Mouse (Mus musculus) liver, adult 2 months (tissue): ENCODE measurements around the gene Lrrc7. TPM values are rescaled to one million over a fixed set of nuclear protein-coding genes. Genes with fewer than 3 reads are reported as not detected.

ENCODE experiments used
- DNase-seq: peaks from one replicate; pipeline ENCODE4 v3.0.0-alpha.2; 2011; ENCODE audit warnings: low read depth, low spot score; ENCODE audit errors: extremely low read depth
- H3K27ac ChIP-seq: fragments of 200-500 bp; replicated peaks from 2 replicates; pipeline ENCODE4 v1.5.1; 2012; ENCODE audit warnings: low read depth, mild to moderate bottlenecking, control low read depth, inconsistent platforms, low read length; ENCODE audit not compliant: insufficient read depth
- H3K27me3 ChIP-seq: fragments of 200-500 bp; 2 replicates; pipeline ENCODE4 v1.6.1; 2012; ENCODE audit warnings: mild to moderate bottlenecking, moderate library complexity, low read length, inconsistent platforms; ENCODE audit not compliant: control insufficient read depth, insufficient read depth
- H3K36me3 ChIP-seq: fragments of 200-500 bp; 2 replicates; pipeline ENCODE4 v1.6.1; 2012; ENCODE audit warnings: low read length, inconsistent platforms; ENCODE audit not compliant: control insufficient read depth, insufficient read depth
- H3K4me1 ChIP-seq: fragments of 200-500 bp; 2 replicates; pipeline ENCODE4 v1.6.1; 2011; ENCODE audit warnings: low read length; ENCODE audit not compliant: control insufficient read depth, insufficient read depth
- H3K4me3 ChIP-seq: fragments of 200-500 bp; 2 replicates; pipeline ENCODE4 v1.5.1; 2011; ENCODE audit warnings: low read depth, mild to moderate bottlenecking, control low read depth, low read length, moderate library complexity; ENCODE audit not compliant: insufficient read depth
- H3K79me2 ChIP-seq: fragments of 200-500 bp; 2 replicates; pipeline ENCODE4 v1.6.1; 2012; ENCODE audit warnings: inconsistent platforms, mild to moderate bottlenecking, low read length, moderate library complexity; ENCODE audit not compliant: control insufficient read depth, insufficient read depth
- H3K9ac ChIP-seq: fragments of 200-500 bp; 2 replicates; pipeline ENCODE4 v1.6.1; 2012; ENCODE audit warnings: low read depth, mild to moderate bottlenecking, control low read depth, inconsistent platforms, low read length
- CTCF ChIP-seq: fragments of 200-500 bp; IDR thresholded peaks from 2 replicates; pipeline ENCODE4 v1.5.1; 2011; ENCODE audit warnings: low read depth, low read length, control low read depth
- POLR2A ChIP-seq: fragments of 200-500 bp; IDR thresholded peaks from 2 replicates; pipeline ENCODE4 v1.6.1; 2011; ENCODE audit warnings: low read length, control low read depth; ENCODE audit not compliant: insufficient read depth; ENCODE audit errors: extremely low read depth
- WGBS: fragments of 180-500 bp; shearing (Covaris S2); methylation state at CpG from one replicate; pipeline ENCODE4 v1.1.7; 2018; 5-methylcytosine and 5-hydroxymethylcytosine counted together
- polyA plus RNA-seq: library from polyadenylated mRNA; depleted of rRNA; stranded (reverse); fragments of >200 nt; gene quantifications from 2 replicates; pipeline ENCODE4 v1.2.3, GENCODE M21; 2012
- total RNA-seq: library from RNA; depleted of rRNA; stranded (reverse); fragments of >200 nt; gene quantifications from 2 replicates; pipeline ENCODE4 v1.2.3, GENCODE M21; 2014

Gene Lrrc7
- total and polyA plus RNA-seq, 2 experiments: not detected

GRCm38 (mm10) chr3:158559691-158560650, 2.0 kb downstream of the Lrrc7 start:
- Histone ChIP-seq H3K79me2 (no peaks in the 10 kb centered on the region), H3K36me3 (no peaks in the 10 kb centered on the region), H3K9ac (no peak overlapping the region), H3K27ac (no peak overlapping the region), H3K4me3 (no peak overlapping the region), H3K4me1 (no peaks in the 10 kb centered on the region; the same call in 1 of the 2 replicates), H3K27me3 (peaks cover 9% of the 10 kb centered on the region; the same call in 1 of the 2 replicates)
- WGBS: 6% methylated on average over 18 of the region's 18 CpGs
- no peak for TF ChIP-seq POLR2A
- TF ChIP-seq CTCF: no peak
- no peak for DNase-seq

DNA sequence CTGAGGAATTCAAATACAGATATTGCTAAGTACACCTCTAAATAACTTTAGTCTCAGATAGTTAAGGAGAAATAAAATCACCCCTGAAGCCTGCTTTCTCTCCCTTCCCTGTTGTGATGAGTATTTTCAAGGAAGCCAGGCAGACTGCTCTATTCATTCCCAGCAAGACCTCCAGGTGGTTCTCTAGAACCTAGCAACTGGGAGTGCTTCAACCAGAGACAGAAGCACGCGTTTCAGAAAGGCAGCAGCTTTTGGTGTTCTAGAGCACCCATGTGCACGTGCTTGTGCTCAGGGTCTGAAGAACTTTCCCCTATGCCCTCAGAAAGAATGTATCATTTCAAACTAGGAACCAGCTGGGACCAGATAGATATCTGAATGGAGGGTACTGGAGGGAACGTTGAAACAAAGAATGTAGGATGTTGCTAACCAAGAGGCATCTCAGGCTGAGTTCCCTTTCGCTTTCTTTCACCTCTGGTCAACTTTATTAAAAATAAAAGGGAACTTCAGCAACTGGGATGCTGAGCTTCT, 2.8 kb downstream of the Lrrc7 start:
- WGBS: 14% methylated on average over 5 of the region's 5 CpGs
- no peak overlapping the region for H3K4me3 ChIP-seq
- TF ChIP-seq POLR2A (no peak), CTCF (no peak)
- no peaks in the 10 kb centered on the region for H3K79me2 ChIP-seq
- no peaks in the 10 kb centered on the region; the same call in 1 of the 2 replicates for H3K4me1 ChIP-seq
- no peak overlapping the region for H3K9ac ChIP-seq
- H3K27ac ChIP-seq: no peak overlapping the region
- no peaks in the 10 kb centered on the region for H3K36me3 ChIP-seq
- DNase-seq: no peak
- peaks cover 9% of the 10 kb centered on the region; the same call in 1 of the 2 replicates for H3K27me3 ChIP-seq

DNA sequence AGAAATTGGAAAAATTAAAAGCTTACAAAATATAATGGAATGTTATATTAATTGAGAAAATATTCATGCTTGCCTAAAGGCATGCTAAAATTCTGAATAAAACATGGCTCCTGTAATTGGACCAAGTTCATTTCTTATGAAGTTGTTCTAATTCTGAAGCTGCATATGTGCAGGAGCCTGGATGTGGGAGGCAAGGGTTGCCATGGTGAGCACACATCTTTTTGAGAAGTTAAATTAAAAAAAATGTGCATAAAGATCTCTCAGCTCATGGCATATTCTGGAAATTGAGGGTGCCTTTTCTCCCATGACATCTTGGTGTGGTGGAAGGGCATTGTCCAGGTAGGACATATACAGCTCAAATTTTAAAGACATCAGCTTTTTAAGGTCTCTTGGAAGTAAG, 3.4 kb downstream of the Lrrc7 start:
- Histone ChIP-seq H3K4me1 (no peaks in the 10 kb centered on the region; the same call in 1 of the 2 replicates), H3K27ac (no peak overlapping the region), H3K36me3 (no peaks in the 10 kb centered on the region), H3K4me3 (no peak overlapping the region), H3K9ac (no peak overlapping the region), H3K79me2 (no peaks in the 10 kb centered on the region), H3K27me3 (peaks cover 9% of the 10 kb centered on the region; the same call in 1 of the 2 replicates)
- DNase-seq: no peak
- no peak for TF ChIP-seq POLR2A
- no peak for TF ChIP-seq CTCF

DNA sequence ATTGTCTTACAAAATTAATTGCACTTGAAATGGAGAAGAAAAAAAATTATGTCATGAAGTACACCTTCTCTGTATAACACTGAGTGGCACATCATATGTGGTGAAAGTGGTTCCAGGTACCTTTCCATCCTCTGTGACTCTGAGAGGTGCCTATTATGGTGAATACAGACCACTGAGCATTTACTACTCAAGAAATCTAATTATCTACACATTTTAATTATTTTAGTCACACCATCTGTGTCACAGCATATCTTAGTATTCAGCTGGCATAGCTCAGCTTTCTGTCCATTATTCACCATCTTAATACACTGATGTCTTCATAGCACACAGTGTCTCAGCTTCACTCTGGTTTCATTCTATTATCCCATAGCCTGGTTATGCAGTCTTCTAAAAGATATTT, 7.7 kb downstream of the Lrrc7 start:
- H3K4me1 ChIP-seq: no peaks in the 10 kb centered on the region
- H3K79me2 ChIP-seq: no peaks in the 10 kb centered on the region
- no peak overlapping the region for H3K9ac ChIP-seq
- no peak overlapping the region for H3K27ac ChIP-seq
- H3K4me3 ChIP-seq: no peak overlapping the region
- no peaks in the 10 kb centered on the region for H3K36me3 ChIP-seq
- H3K27me3 ChIP-seq: no peaks in the 10 kb centered on the region
- no peak for DNase-seq
- no peak for TF ChIP-seq CTCF
- no peak for TF ChIP-seq POLR2A

DNA sequence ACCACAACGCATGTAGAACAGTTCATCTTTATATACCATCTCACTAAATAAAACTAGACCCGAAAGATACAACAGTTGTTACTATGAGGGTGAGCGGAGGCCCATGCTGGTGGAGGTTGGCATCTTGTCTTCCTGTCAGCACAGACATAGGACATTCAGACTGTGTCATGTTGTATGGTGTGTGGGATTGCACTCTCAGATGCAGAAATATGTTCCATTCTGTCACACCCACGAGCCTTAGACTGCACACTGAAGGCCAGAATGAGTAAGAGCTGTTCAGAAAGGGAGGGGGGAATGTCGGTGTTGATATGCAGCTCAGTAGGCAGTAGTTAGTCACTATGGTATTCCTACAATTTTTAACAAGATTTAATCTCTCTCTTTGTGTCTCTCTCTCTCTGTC, 9.9 kb downstream of the Lrrc7 start:
- Histone ChIP-seq H3K4me3 (no peak overlapping the region), H3K27ac (no peak overlapping the region), H3K36me3 (no peaks in the 10 kb centered on the region), H3K79me2 (no peaks in the 10 kb centered on the region), H3K4me1 (no peaks in the 10 kb centered on the region), H3K27me3 (no peaks in the 10 kb centered on the region), H3K9ac (no peak overlapping the region)
- DNase-seq: no peak
- 64% methylated on average over 5 of the region's 5 CpGs for WGBS
- TF ChIP-seq CTCF: no peak
- TF ChIP-seq POLR2A: no peak

DNA sequence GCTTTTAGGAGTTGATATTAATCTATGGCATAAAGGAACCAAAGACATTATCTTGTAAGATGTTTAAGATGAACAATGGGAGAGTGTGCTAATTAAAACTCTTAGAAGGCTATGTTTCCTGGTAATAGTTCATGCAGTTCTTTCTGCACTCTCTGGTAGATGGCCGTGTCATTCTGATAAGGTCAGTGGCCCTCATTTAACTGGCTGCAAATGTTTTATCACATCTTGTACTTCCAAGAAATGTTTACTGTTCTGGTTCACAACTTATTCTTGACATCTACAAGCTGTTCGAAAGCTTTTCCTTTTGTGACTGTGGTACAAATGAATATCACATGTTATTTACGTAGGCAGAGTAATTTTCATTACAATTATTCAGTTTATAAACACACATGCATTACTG, 18.5 kb downstream of the Lrrc7 start:
- DNase-seq: peak; percentile 14
- H3K27me3 ChIP-seq: no peaks in the 10 kb centered on the region
- H3K36me3 ChIP-seq: no peaks in the 10 kb centered on the region
- TF ChIP-seq POLR2A (no peak), CTCF (no peak)
- H3K4me3 ChIP-seq: no peak overlapping the region
- H3K79me2 ChIP-seq: no peaks in the 10 kb centered on the region
- H3K4me1 ChIP-seq: no peaks in the 10 kb centered on the region
- no peak overlapping the region for H3K9ac ChIP-seq
- 76% methylated on average over 3 of the region's 3 CpGs for WGBS
- H3K27ac ChIP-seq: no peak overlapping the region
